Mouse (Mus musculus) small intestine, adult 2 months (tissue): ENCODE measurements around the gene Nos2. TPM values are rescaled to one million over a fixed set of nuclear protein-coding genes. Genes with fewer than 3 reads are reported as not detected.

ENCODE experiments used
- H3K27ac ChIP-seq: fragments of 200-500 bp; 2 replicates; pipeline ENCODE4 v1.5.1; 2012; ENCODE audit warnings: low read depth, low read length, control low read depth, inconsistent platforms; ENCODE audit not compliant: insufficient read depth
- H3K27me3 ChIP-seq: fragments of 200-500 bp; 2 replicates; pipeline ENCODE4 v1.6.1; 2012; ENCODE audit warnings: mild to moderate bottlenecking, moderate library complexity, low read length, inconsistent platforms; ENCODE audit not compliant: control insufficient read depth, insufficient read depth
- H3K36me3 ChIP-seq: fragments of 200-500 bp; 2 replicates; pipeline ENCODE4 v1.6.1; 2012; ENCODE audit warnings: mild to moderate bottlenecking, low read length, control low read depth, inconsistent platforms; ENCODE audit not compliant: control insufficient read depth, insufficient read depth
- H3K4me1 ChIP-seq: fragments of 200-500 bp; 2 replicates; pipeline ENCODE4 v1.6.1; 2012; ENCODE audit warnings: low read length, inconsistent platforms, mixed read lengths; ENCODE audit not compliant: control insufficient read depth, insufficient read depth, insufficient read length
- H3K4me3 ChIP-seq: fragments of 200-500 bp; 2 replicates; pipeline ENCODE4 v1.5.1; 2012; ENCODE audit warnings: low read depth, mild to moderate bottlenecking, control low read depth, inconsistent platforms, low read length, moderate library complexity
- CTCF ChIP-seq: fragments of 200-500 bp; IDR thresholded peaks from 2 replicates; pipeline ENCODE4 v1.5.1; 2012; ENCODE audit warnings: low read depth, mild to moderate bottlenecking, control low read depth, inconsistent platforms, low read length, moderate library complexity, mixed read lengths; ENCODE audit not compliant: insufficient replicate concordance, insufficient read length; ENCODE audit errors: extremely low read depth
- POLR2A ChIP-seq: fragments of 200-500 bp; IDR thresholded peaks from 2 replicates; pipeline ENCODE4 v1.6.1; 2012; ENCODE audit warnings: low read depth, mild to moderate bottlenecking, control low read depth, inconsistent platforms, low read length, moderate library complexity
- WGBS: fragments of 180-500 bp; shearing (Covaris S2); methylation state at CpG from one replicate; pipeline ENCODE4 v1.1.7; 2018; 5-methylcytosine and 5-hydroxymethylcytosine counted together
- polyA plus RNA-seq: library from polyadenylated mRNA; depleted of rRNA; stranded (reverse); fragments of >200 nt; gene quantifications from 2 replicates; pipeline ENCODE4 v1.2.3, GENCODE M21; 2012; rRNA removed

Nos2 gene
- 4.4 and 13.0 TPM in 2 replicates for polyA plus RNA-seq

GRCm38 (mm10) chr11:78920411-78920939 is at the start of gene Nos2:
Nos2 (plus strand) TSS chr11:78920787.
- Histone ChIP-seq H3K27me3 (peaks cover 4% of the 10 kb centered on the region; the same call in 1 of the 2 replicates), H3K4me3 (peak within 1 kb of the TSS; percentile 61), H3K27ac (peak within 1 kb of the TSS; percentile 88), H3K4me1 (peaks cover 15% of the 10 kb centered on the region), H3K36me3 (no peaks in the 10 kb centered on the region)
- WGBS, result 27% methylated on average over 6 of the region's 6 CpGs
- TF ChIP-seq CTCF, result no peak
- TF ChIP-seq POLR2A, result peak; percentile 59; the same call in 1 of the 2 replicates

GRCm38 (mm10) chr11:78870891-78871290 is 49.7 kb upstream of the Nos2 start:
- 60% methylated on average over 4 of the region's 4 CpGs for WGBS
- TF ChIP-seq POLR2A, result no peak
- no peak for TF ChIP-seq CTCF
- H3K36me3 ChIP-seq, result no peaks in the 10 kb centered on the region
- no peaks in the 10 kb centered on the region for H3K27me3 ChIP-seq
- no peaks in the 10 kb centered on the region; the same call in 1 of the 2 replicates for H3K4me1 ChIP-seq
- no peak overlapping the region for H3K4me3 ChIP-seq
- no peak overlapping the region for H3K27ac ChIP-seq

DNA sequence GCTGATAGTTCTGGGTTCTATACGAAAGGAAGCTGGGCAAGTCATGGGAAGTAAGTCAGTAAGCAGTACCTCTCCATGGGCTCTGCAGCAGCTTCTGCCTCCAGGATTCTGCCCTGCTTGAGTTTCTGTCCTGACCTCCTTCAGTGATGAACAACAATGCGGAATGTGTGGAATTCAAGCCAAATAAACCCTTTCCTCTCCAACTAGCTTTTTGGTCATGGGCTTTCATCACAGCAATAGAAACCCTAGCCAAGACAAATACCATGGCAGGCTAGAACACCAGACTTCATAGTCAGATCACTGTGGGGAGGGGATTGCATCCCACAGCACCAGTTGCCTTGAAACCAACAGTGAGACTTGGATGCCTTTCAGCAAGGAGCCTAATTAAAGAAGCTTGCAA is 47.8 kb upstream of the Nos2 start:
- Histone ChIP-seq H3K27ac (no peak overlapping the region), H3K4me1 (peaks cover 6% of the 10 kb centered on the region; the same call in 1 of the 2 replicates), H3K36me3 (no peaks in the 10 kb centered on the region), H3K27me3 (no peaks in the 10 kb centered on the region), H3K4me3 (no peak overlapping the region)
- 72% methylated on average over 2 of the region's 2 CpGs for WGBS
- no peak for TF ChIP-seq CTCF
- no peak for TF ChIP-seq POLR2A

DNA sequence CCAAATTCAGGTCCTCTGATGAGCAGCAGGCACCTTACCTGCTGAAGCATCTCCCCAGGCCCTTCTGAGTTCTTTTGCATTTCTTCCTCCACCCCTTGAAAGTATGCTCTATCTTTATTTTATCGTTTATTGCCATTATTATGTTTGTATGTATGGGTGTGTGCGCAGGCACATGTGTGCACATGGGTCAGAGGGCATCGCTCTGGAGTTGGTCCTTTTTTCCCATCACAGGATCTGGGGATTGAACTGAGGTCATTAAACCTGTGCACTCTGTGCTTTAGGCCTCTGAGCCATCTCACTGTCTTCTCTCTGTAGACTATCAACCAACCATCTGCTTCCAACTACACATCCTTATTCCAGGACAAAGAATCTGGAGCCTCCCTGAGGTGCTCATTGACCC is 40.9 kb upstream of the Nos2 start:
- Histone ChIP-seq H3K36me3 (no peaks in the 10 kb centered on the region), H3K27ac (peak overlapping the region; percentile 99), H3K27me3 (no peaks in the 10 kb centered on the region), H3K4me1 (peaks cover 25% of the 10 kb centered on the region; the same call in 1 of the 2 replicates), H3K4me3 (no peak overlapping the region)
- no peak for TF ChIP-seq CTCF
- no peak for TF ChIP-seq POLR2A
- WGBS, result 34% methylated on average over 3 of the region's 3 CpGs

- TF ChIP-seq CTCF (no peak), POLR2A (no peak)
- Histone ChIP-seq H3K36me3 (no peaks in the 10 kb centered on the region), H3K4me3 (no peak overlapping the region), H3K4me1 (peaks cover 5% of the 10 kb centered on the region), H3K27ac (no peak overlapping the region), H3K27me3 (no peaks in the 10 kb centered on the region)
- WGBS, result 50% methylated on average over 1 of the region's 1 CpGs
Measured at GRCm38 (mm10) chr11:78886693-78887092, 33.9 kb upstream of the Nos2 start.

DNA sequence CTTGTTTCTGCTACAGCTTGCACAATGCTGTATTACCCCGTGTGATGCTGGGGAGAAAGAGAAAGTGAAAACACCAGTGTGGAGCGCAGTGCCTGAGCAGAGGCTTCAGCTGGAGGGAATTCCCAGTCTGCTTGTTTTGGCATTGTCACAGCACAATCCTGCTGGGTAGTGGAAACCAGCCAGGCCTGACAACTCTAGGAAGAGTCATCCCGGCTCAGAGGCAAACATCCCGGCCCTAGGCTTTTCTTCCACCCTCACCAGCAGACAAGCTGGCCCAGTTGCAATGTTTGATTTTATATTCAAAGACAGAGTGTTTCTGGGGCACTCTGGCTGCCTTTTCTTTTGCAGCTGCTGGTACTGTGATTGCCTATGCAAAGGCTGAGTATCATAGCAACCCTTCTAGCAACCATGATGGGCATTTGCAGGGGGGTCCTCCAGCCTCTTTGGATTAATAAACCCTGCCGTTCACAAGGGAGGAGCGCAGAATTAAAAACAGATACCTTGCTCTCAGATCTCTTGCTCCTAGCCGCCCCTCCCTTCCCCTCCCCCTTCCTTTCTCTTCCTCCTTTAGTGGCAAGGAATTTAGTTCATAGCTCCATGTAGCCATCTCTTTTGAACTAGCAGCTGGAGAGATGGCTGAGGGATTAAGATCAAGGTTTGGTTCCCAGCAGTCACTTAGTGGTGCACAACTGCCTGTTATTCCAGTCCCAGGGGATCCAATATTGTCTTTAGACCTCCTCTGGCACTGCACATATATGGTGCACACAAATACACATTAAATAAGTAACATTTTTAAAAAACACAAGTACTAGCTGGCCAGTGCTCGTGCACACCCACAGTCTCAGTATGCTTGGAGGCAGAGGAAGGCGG is 33.2 kb upstream of the Nos2 start:
- no peaks in the 10 kb centered on the region for H3K36me3 ChIP-seq
- peaks cover 5% of the 10 kb centered on the region for H3K4me1 ChIP-seq
- no peaks in the 10 kb centered on the region for H3K27me3 ChIP-seq
- H3K4me3 ChIP-seq, result peak overlapping the region; percentile 9; the same call in 1 of the 2 replicates
- no peak for TF ChIP-seq POLR2A
- no peak for TF ChIP-seq CTCF
- H3K27ac ChIP-seq, result peak overlapping the region; percentile 34
- 36% methylated on average over 9 of the region's 9 CpGs for WGBS

DNA sequence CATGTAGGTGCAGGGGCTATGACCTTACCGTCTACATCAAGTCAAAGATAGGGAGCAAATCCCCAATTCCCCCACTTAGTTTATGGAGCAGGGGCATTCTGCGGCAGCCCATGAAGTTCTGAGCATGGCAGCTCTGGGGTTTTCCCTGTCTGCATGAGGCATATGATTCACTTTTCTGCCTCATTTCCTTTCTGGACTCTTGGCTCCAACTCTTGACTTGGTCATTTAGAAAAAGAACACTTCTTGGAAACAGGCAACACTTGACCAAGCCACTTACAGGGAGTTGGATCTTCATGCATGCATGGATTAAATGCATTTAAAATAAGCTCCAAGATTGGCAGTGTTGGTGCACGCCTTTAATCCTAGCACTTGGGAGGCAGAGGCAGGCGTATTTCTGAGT is 31.4 kb upstream of the Nos2 start:
- 94% methylated on average over 4 of the region's 4 CpGs for WGBS
- H3K27me3 ChIP-seq, result no peaks in the 10 kb centered on the region
- H3K27ac ChIP-seq, result no peak overlapping the region
- H3K36me3 ChIP-seq, result no peaks in the 10 kb centered on the region
- H3K4me1 ChIP-seq, result peaks cover 5% of the 10 kb centered on the region
- H3K4me3 ChIP-seq, result no peak overlapping the region
- TF ChIP-seq POLR2A (no peak), CTCF (no peak)
